Mouse (Mus musculus) CD4-positive, CD25-positive, alpha-beta regulatory T cell, adult 2 months (primary cell): ENCODE results near the gene Srrm1.

ENCODE experiments used
- DNase-seq: peaks from one replicate; pipeline ENCODE4 v3.0.0-alpha.2; 2012; ENCODE audit warnings: low read depth, low spot score

Srrm1 gene

DNA sequence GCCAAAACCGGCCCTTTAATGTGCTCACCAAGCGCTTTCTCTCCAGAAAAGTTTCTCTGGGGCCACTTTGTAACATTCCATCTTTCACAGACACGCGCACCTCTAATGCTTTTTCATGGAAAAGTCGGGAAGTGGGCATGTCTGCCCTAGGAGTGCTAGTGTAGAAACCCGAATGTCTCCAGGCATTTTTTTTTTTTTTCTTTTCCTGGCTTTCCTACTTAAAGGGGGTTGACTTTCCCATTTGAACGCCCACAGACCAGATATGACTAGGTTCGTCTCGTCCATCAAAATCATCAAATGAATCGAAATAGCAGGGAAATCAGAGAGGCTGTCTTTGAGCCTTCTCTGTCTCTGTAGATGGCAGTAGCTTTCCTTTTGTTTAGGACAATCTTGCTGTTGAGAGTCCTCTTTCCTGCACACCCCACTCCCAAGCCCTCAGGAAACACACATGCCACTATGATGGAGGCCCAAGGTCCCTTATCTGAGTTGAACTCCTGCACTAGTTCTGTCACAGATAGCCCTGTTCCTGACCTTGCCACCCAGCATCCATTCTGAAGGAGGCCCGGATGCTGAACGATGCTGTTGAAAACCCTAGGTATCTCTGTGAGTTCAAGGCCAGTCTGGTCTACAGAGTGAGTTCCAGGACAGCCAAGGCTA lies 801 bp upstream of the Srrm1 start:
- DNase-seq: peak; percentile 45

DNA sequence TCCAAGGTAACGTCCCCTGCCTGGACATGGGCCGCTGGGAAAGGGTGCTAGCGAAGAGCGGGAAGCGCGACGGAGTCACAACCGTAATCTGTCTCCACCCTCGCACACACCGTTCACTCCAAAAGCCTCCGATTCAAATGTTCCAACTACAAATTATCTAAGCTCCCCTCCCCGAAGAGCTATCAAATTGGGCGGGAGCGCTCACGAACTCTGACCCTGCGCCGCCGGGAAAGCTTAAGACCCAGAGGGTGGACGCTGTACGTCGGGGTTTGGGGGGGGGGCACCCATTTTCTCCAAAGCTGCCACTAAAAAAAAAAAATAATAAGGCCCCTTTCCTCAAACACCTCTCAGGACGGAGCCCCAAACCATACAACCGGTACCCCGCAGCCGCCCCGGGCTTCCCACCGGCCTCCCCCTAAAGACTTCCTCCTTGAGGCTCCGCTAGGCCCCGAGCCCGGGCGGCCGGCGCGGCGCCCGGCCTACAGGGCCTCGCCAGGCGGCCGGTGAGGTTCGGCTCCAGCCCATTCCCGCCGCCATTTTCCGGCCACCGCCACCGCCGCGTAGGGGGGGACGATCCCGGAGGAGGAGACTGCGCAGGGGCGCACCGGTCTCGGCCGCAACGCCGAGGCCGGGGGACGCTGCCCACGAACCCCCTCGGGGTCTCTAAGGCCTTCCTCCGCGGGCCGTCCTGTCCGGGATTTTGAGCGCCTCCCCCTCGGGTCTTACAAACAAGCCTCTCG lies 625 bp downstream of the Srrm1 start:
- peak; percentile 48 for DNase-seq

DNA sequence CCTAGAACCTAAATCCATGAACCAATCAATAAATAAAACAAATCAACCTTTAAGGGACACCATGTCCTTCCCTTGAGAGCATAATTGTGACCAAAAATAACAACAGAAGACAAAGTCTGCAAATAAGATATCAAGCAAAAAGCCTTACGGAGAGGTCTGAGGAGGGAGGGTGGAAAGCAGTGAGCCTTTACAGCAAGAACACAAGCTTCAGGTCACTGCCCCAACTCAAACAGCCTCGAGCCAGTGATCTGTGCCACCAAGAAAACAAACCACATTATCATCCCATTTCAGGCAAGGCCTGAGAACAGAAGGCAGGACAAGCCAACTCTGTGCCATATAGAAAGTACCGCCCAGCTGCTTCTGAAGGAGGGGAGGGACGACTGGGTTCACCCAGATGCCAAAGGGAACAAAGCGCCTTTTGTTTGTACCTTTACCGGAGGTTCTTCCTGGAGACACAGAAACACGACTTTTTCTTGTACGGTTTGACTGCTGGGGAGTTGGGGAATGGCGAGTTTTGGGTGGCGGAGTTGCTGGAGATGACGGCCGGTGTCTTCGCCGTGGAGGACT lies 15.7 kb downstream of the Srrm1 start:
- DNase-seq: no peak

DNA sequence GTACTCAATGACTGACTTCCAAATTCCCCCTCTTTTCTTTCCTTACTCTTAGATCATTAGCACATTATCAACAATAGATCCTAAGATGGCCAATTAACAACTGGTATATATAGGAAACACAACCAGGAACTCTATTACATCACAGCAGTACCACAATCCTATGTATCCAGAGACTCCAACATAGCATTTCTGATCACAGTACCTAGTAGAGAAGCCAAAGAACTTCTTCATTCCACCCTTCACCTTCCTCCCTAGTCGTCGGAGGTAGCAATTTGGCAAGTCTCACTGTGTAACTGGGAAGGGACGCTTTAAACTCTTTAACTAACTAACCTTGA lies 17.1 kb downstream of the Srrm1 start:
- DNase-seq: no peak

DNA sequence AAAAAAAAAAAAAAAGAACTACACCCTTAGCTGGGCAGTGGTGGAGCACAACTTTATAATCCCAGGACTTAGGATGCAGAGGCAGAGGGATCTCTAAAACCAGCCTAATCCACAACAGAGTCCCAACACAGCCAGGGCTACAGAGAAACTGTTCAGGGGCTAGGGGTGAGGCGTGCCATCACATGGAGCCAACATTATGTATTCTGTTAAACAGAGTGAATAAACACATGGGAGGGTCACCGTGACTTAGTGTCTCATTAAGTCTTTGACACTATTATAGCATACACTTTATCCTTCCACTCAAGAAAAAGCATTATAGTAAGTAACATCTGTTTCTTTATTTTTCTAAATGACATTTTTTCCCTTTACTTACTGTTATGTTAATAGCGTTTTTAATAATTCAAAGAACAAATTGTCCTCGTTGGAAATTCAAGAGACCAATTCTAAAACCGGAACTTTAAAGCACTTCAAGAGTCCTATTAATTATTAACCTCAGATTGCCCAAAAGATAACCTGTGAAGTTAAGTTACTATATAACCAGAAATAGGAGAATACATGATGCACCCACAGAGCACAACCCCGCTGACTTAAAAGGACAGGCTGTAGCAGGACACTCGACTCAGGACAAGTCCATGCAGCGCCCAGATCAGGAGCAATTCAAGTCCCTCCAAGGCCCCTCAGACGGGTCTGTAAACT lies 17.6 kb downstream of the Srrm1 start:
- no peak for DNase-seq

DNA sequence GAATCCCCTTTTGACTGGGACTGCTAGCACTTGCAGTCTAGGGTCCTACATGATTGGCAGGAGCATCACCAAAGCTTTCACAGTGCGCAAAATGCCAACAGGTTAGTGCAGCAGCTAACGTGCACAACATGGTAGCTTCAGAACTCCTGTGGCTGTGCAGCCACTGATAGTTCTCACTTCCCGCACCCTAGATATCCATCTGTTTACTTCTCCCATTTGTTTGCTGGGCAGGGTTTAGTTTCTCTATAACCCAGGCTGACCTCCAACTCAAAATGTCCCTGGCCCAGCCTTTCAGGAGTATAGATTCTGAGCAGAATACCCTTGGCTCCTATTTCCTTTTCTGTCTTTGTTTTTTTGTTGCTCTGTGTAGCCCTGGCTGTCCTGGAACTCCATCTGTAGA lies 26.7 kb downstream of the Srrm1 start:
- no peak for DNase-seq

DNA sequence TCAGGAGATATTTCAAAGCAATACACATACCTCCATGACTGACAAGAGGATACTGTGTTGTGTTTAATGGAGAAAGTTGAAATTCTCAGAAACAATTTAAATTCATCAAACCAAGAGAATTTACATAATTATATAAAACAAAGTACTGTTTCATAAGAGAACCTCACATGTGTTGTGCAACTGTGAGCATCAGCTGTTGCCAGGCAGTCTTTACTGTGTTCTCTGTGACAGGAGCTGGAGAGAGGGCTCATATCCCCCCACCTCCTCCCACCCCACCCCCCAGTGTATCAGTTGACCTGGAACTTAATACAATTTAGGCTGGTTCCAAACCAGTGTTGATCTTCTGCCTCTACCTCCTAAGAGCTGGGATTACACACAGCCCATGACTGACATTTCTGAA lies 27.1 kb downstream of the Srrm1 start:
- no peak for DNase-seq

DNA sequence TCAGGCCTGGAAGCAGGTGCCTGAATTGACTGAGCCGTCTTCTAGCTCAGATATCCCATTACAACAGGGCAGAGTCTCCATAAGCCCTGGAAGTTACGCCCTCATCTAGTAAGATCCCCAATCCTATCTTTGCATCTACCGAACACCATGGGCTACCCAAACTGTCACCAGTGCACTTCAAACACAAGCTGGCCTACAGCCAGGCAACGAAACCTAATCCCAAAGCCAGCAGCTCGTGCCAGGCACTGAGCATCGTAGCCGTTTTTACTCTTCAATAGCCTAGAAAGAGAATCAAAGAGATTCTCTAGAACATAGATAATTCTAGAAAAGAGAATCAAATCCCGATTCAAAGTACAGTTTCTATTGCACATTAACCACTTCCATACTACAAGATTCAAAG lies 30.1 kb downstream of the Srrm1 start:
- DNase-seq: no peak

DNA sequence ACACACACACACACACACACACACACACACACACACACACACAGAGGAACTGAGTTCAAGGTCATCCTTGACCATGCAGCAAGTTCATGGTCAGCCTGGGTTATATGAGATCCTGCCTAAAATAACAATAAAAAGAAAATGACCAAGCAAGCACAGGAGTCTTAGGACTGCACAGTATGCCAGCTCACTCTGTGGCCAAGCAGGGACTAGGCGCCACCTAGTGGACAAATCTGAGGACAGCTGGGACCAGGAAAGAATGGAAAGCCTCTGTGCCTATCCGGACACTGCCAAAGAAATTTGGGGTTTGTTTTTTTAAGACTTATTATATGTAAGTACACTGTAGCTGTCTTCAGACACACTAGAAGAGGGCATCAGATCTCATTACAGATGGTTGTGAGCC lies 35.2 kb downstream of the Srrm1 start:
- DNase-seq: peak; percentile 87

DNA sequence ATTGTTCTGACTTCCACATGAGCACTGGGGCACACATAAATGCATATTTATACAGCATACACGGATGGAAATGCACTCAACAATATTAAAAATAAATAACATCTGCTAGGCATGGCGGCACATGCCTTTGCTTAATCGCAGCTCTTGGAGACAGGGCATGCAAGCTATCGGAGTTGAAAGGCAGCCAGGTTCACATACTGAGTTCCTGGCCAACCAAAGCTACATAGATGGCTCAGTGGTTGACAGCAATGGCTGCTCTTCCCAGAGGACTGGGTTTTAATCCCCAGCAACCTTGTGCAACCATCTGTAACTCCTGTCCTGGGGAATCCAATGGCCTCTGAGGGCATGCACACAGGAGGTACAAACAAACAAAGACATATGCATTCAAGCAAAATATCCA lies 35.6 kb downstream of the Srrm1 start:
- DNase-seq: no peak

DNA sequence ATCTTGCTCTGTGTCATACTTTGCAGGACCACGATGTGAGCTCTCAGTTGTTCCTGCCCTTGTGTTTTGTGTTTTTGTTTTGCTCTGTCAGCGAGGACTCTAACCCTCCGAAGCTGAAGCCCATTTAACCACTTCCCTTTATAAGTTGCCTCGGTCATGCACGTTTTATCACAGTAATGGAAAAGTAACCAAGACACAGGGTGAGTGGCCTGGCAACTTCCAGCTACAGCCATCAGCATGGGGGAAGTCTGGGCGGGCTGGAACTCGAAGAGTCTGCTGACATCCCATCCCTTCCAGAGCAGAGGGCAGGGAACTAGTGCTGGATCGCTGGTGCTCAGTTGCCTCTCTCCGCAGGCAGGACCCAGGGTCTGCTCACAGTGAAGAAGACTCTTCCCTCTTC lies 37.8 kb downstream of the Srrm1 start:
- no peak for DNase-seq

DNA sequence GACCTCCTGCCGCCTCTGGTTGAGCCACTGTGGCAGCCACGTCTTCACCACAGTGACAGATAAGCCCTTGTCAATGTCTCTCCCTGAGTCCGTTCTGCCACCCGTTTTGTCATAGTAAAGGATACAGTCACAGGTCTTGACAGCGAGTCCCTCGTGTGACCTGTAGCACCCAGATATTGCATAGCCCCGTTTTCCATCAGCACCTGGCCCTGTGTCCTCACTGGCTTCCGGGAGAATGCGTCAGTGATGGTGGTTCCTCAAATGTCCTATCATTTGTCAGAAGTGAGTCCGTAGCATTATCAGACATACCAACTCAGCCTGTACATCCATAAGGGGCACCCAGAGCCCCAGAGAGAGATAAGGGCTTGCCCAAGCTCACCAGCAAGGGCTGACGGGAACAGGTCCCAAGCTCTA lies 38.7 kb downstream of the Srrm1 start:
- DNase-seq: no peak

DNA sequence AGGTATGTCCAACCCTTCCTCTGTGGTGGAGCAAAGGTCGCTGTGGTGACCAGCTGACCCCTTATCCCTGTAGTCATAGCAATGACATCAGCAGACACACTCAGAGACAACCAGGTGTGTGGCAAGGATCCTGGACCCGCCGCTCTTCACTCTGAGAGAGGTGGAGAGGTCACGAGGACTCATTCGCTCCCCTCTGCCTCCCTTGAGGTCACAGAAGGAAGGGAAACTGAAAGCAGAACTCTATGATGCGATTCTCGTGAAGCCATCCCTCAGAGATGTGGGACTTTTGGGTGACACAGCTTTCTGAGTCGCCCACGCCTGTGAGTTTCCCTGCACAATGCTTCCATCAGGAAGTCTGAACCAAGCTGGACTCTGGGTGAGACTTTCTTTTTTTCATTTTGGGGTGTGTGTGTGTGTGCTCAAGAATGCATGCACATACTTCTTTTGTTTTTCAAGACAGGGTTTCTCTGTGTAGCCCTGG lies 39.3 kb downstream of the Srrm1 start:
- DNase-seq: peak; percentile 83

DNA sequence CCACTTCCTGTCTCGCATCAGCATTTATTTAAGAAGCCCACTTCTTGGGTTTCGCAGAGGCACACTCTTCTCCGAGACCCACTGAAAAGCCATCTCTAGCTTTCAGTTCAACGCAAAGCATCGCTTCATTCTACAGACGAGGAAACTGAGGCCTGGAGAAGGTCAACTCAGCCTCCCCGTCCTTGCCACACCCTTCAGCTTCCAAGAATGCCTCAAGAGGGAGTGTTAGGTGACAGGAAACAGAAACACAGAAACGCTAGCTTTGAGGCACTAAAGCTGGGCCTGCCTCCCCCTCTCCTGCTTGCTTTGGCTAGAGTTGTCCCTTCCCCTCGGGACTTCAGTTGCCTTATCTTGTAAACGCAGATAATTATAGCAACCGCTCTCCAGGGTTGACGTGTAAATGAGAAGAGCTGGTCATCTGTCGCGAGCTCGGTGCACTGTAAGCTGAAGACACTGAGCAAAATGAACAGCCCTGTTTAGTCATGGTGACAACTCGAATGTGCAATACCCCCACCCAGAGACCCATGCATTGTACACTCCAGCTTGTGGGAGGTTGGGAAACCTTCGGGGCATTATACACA lies 39.9 kb downstream of the Srrm1 start:
- DNase-seq: peak; percentile 35

DNA sequence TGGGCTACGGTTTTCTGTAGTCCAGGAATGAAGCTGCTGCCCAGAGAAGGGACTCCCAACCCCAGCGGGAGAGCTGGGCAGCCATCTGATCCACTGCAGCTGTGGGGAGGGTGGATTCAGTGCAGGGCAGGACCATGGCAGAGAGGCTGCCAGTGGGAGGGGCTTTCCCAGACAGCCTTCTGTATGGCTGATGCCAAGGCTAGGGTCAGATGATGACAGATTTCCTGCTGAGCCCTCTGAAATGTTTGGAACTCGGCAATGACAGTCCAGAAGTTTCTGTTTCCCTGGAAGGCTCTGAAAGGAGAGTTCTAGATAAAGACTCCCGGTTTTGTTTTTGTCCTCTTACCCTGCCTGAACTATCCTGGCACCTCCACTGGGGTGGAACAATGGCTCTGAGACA lies 40.4 kb downstream of the Srrm1 start:
- DNase-seq: no peak

DNA sequence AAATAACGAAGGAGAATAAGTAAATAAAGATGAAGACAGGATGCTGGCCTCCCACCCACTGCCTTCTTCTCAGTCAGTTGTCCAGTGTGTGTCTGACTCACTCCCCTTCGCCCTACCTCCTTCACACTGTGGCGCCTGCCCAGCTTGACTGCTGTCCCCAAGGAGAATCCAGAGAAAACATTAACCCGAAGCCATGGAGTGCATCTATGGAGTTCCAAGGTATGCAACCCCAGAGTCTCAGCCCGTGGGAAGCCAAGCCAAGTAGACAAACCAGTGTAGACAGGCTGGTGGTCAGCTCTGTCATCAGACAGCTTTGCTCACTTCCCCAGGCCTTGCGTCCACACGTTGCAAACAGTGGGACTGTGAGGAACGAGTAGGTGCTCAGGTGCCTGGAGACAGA lies 42.8 kb downstream of the Srrm1 start:
- no peak for DNase-seq

DNA sequence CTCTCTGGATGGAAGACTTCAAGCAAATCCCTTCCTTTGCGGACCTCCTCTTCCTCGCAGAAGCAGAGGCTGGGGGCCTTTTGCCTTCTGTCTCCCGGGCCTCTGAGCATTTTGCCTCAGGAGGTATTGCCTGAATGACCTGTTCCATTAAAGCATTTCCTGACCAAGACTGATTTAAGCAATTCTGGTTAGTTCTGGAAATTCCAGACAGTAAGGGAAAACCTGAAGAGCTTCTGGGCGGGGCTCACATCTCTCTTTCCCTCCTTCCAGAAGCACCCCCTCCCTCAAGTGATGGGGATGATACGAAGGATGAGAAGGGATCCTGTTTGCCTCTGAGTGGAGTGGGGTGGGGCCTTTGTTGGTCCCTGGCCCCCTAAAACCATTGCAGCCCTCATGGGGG lies 43.4 kb downstream of the Srrm1 start:
- no peak for DNase-seq

DNA sequence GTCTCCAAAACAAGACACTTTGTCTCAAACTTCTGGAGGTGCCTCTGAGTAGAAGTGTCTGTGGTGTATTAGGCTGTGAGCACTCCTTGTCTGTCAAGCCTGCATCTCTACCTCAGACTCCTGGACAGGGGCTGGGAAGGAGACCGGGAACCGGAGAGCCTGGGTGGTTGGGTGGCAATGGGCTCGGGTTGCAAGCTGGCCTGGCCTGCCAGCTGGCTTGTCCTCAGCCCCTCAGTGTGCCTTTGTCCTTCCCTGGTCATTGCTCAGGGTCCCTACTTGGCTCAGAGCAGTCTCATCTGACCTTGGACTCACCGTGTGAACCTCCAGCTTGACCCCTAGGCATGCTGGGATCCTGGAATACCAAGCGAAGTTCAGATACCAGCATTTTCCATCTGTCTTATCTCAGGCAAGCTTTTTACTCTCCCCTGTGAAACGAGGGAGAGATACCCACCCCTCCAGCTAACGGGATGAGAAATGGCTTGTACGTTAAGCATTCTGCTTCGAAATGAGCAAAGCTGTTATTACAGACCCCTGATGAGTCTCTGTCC lies 43.9 kb downstream of the Srrm1 start:
- DNase-seq: no peak

DNA sequence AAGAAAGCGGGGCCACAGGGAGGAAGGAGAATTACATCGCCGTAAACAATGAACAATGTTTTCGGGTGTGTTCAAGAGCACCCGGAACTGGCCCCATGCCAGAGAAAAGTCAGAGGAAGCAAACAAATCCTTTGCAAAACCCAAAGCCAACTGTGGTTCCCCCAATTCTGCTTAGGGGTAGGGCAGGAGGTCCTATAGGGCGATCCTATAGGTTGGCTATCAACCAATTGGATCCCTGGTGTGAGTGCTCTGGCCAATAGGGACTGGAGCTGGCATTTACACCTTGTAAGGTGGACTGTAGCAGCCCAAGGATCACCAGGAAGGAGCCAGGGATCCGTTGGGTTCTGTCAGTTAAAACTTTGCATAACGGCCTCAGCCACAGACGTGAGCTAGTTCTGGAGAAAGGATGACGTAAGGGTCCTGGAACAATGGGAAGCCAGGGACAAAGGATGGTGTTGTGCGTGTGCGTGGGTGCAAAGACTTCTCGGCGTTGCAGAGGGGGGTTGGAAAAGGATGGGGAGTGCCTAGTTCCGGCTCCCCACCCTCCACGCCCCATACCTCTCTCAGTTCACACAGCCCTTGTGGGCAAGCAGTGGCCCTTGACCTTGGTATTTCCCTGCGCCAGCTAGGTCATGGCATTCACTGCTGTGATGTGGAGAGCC lies 46.0 kb downstream of the Srrm1 start:
- no peak for DNase-seq

DNA sequence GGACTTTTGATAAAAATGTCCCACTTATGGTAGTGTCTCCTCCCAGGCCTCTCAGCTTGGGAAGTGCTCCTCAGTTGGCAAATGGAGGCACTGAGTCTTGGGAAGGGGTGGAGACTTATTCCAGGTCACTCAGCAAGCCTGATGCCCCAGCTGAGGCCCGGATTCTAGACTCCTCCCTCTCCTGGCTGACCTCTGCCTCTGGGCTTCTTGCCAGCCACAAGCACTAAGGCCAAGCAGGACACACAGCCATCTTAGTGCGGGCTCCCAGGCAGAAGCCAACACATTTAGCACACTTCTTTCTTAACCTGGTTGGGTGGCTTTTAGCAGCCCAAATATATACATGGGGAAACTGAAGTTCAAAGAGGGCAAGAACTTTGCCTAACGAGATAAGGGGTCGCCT lies 46.6 kb downstream of the Srrm1 start:
- DNase-seq: no peak

DNA sequence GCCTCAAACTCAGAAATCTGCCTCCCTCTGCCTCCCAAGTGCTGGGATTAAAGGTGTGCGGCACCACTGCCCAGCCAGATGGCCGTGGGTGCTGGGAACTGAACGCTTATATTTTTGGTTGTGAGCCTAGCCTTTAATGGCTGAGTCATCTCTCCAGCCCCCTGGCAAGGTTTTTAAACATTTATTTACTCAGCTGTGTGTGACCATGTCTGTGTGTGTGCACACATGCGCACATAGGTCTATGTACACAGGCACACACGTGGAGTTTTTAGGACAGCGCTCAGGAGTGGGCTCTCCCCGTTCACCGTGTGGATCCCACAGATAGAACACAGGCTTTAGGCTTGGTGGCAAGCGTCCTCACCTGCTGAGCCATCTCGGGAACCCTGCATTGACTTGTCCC lies 50.9 kb downstream of the Srrm1 start:
- no peak for DNase-seq
